Mouse (Mus musculus): ENCODE data around the gene Dzank1. TPM values are rescaled to one million over a fixed set of nuclear protein-coding genes. Genes with fewer than 3 reads are reported as not detected.

Dzank1 gene
- polyA plus RNA-seq, 1 experiment: not detected

DNA sequence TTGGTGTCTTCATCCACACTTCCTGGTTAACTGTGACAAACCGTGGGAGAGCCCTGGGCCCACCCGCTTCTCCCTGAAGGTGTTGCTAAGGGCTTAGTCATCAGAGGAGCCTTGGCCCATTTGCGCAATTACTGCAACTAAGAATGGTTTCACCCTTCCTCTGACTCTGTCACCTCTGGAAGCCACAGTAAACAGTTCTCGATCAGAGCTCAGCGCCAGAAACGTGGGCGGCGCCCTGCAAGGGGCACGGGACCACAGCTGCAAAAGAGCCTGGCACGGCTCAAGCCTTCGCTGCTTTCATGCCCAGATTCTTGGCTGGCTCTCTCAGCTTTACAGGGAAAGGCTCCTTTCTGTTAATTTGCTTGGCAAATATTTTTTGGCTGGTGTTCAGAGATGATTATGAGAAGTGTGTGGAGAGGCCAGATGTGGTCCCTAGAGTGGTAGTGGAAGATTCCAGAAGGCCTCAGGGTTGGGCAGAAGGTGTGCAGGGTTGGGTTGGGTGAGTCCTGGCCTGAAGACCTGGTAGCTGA, 85.8 kb downstream of the Dzank1 start:
- TF ChIP-seq GATA1 (IDR thresholded peaks at IDR 0.05; ENCODE audit: low read length): no peak

DNA sequence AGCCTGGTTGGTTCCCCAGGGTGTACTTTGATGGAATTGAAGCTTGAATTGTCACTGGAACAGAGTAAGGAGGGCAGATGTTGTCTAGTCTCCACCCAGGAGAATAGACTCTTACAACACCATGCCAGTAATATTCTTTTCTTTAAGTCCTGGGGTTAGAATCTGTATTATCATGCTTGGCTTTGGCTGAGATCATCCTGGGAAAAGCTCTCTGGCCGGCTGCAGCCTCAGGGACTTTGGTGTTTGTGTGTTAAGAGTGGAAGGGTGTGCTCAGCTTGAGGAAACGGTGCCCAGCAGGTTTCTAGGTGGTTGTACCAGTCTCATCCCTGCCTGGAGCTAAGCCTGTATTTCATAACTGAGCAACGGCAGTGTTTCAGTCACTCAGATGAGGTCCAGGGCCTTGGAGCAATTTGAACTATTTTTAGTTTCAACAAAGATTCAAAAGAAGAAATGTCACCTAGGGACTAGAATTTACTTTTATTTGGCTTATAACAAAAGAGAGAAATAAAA, 88.0 kb downstream of the Dzank1 start:
- no peak for TF ChIP-seq GATA1 (IDR thresholded peaks at IDR 0.05; ENCODE audit: low read length)

DNA sequence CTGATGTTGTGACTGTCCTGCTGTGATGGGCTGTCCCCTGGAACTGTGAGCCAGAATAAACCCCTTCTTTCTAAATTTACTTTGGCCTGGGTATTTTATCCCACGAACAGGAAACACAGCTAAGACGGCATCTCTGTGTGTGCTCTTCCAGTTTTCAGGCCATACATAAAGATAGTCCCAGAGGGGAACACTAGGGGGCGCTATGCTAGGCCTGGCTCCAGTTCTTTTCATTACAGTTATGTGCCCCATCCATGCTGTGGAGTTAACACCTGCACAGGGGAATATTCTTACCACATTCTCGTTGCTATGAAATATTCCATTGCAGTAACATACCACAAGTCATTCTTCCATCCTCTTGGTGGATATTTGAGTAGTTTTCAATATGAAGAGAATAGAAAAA, 88.8 kb downstream of the Dzank1 start:
- no peak for TF ChIP-seq GATA1 (IDR thresholded peaks at IDR 0.05; ENCODE audit: low read length)

DNA sequence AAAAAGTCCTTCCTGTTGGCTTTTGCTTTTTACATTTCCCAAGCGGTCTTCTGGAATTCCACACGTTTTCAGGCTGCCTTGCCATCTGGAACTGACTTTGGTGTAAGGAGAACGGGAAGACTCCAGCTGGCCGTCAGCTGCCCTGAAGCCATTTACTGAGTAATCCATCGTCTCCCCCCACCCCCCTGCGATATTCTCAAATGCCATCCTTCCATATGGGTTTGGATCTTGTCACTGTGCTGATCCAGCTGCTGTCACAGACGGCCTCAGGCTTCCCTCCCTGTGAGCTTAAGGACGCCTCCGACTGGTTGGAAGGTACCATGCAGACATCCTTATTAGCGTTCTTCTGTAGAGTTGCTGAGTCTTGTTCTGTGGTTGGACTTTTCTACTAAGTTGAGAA, 91.5 kb downstream of the Dzank1 start:
- no peak for TF ChIP-seq GATA1 (IDR thresholded peaks at IDR 0.05; ENCODE audit: low read length)

DNA sequence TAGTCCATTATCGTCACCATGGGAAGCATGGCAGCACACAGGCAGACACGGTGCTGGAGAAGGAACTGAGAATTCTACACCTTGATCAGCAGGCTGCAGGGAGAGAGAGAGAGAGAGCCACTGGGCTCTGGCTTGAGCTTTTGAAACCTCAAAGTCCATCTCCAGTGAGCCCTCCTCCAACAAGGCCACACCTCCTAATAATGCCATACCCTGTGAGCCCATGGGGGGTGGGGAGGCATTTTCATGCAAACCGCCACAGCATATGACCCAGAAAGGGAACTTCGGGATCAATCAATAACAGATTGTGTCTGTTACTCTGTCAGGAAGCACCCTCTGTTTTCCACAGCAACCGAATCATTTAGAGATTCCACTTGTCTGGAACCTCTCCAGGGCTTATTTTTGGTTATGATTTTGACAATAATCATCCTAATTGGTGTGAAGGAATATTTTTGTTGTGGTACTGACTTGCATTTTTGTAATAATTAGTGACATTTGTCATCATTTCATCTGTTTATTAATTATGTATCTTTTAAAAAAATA, 95.9 kb downstream of the Dzank1 start:
- TF ChIP-seq GATA1 (IDR thresholded peaks at IDR 0.05; ENCODE audit: low read length): no peak

DNA sequence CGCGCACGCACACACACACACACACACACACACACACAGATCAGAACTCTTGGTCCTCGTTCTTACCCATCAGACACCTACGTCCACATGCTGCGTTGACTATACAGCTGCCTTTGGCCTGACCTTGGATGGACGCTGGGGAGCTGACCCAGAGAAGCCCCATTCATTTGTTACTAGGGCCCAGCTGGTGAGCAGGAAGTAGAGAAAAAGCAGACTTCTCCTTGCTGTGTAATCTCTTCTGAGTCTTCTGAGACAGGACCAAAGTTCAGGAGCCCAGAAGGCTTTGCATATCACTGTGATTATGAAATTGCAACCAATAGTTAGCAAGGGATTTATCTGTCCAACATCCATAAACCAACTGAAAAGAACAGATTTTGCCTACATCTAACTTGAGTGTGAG, 98.0 kb downstream of the Dzank1 start:
- TF ChIP-seq GATA1 (IDR thresholded peaks at IDR 0.05; ENCODE audit: low read length): no peak

DNA sequence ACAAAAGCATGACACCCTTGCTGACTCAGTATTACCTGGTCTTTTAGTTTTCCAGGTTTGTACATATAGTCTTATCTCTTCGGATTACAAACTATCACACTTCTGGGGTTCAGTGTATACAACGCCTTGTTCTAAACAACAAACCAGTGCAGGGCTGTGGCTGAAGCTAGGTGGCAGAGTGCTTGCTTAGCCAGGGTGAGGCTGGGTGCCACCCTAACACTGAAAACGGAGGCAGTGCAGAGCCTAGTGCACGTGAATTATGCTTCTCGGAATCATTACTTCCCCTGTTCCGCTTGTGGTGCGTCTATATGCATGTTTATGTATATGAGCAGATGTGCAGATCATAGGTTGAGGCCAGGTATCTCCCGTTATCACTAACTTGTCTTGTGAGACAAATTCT, 98.6 kb downstream of the Dzank1 start:
- no peak for TF ChIP-seq GATA1 (IDR thresholded peaks at IDR 0.05; ENCODE audit: low read length)

DNA sequence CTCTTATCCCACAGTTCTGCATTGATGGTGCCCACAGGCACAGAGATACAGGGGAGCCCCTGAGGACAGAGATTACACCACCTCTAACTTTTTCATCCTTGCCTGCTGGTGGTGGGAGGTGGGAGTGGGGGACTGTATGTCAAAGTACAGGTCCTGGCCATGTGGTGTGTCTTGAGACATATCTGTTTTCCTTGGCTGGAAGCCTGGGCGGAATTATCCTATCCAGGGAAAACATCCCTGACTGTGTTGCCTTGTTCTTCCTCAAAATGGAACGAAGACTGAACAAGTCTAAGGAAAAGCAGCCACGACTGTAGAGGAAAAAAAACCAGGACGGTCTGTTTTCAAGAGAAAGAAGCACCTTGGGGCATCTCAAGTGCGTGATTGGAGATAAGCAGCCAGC, 99.4 kb downstream of the Dzank1 start:
- TF ChIP-seq GATA1 (IDR thresholded peaks at IDR 0.05; ENCODE audit: low read length): no peak

DNA sequence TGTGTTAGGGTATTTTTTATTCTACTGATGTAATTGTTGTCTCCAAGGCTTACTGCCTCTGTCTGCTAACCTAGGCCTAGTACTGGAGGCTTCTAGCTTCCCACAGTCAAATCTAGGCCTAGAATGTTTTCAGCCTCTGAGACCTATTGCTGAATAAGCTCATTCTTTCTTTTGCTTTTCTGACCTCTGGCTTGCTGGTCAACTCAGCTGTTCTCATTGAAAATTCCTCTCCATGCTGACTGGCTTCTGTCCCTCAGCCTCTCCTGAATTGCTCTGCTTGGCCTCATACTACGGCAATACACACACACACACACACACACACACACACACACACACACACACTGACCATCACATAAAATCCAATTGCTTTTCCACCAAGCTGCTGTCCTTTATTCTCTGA, 101.5 kb downstream of the Dzank1 start:
- TF ChIP-seq GATA1 (IDR thresholded peaks at IDR 0.05; ENCODE audit: low read length): no peak

DNA sequence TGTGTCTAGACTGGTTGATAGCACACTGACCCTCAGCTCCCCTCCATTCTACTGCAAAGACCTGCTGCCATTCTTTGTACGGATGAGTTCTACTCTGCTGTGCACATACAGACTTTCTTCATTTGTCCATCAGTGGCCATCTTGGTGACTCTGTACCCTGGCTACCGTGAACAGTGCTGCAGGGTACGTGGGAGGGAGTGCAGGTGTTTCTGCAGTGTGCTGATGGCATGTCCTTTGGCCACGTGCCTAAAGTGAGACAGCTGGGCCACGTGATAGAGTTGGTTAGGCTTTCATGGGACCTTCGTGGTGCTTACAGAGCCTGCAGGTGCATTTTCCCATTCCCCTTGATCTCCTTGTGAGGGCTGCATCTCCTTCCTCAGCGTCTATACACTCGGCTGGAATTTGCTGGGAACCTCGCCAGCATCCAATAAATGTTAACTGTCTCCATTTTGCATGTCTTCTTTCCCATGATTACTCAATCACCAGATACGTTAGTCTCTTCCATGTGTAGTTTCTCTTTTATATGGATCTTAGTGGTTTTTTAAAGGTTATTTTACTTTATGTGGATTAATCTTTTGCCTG, 105.0 kb downstream of the Dzank1 start:
- no peak for TF ChIP-seq GATA1 (IDR thresholded peaks at IDR 0.05; ENCODE audit: low read length)

Other genes with a start within 250 kb of the Dzank1 start
- not detected in 2 replicates for gene Ovol2, start 195.3 kb downstream of the Dzank1 start, polyA plus RNA-seq (2012)
- 14.7 and 22.7 TPM in 2 replicates for gene Kat14, start 158.4 kb downstream of the Dzank1 start, polyA plus RNA-seq (2012)
- gene Pet117, start 158.4 kb downstream of the Dzank1 start, polyA plus RNA-seq (2012): 27.9 TPM in 1 of 2 replicates, not detected in the other
- 16.7 and 18.9 TPM in 2 replicates for gene Polr3f, start 304 bp upstream of the Dzank1 start, polyA plus RNA-seq (2012)
- 1.2 and 1.4 TPM in 2 replicates for gene Rbbp9, start 23.5 kb upstream of the Dzank1 start, polyA plus RNA-seq (2012)
- gene Sec23b, start 28.8 kb upstream of the Dzank1 start, polyA plus RNA-seq (2012): 7.5 and 9.2 TPM in 2 replicates
- 1.7 and 2.4 TPM in 2 replicates for gene Smim26, start 66.6 kb upstream of the Dzank1 start, polyA plus RNA-seq (2012)
- 15.0 and 24.3 TPM in 2 replicates for gene Dtd1, start 72.5 kb upstream of the Dzank1 start, polyA plus RNA-seq (2012)